Mouse (Mus musculus): Measurements from ENCODE around the gene Ndufa5.

Gene Ndufa5

GRCm38 (mm10) chr6:24525705-24526104 lies 2.1 kb downstream of the Ndufa5 start:
- no peak for DNase-seq (ENCODE audit: low read depth, low spot score)

GRCm38 (mm10) chr6:24516197-24516596 lies 11.6 kb downstream of the Ndufa5 start:
- DNase-seq (ENCODE audit: low read depth, low spot score), result peak; percentile 45

GRCm38 (mm10) chr6:24514552-24515284 lies 13.1 kb downstream of the Ndufa5 start, which contains the start of gene Iqub:
TSS of gene Iqub (minus strand) at chr6:24515067.
- DNase-seq (ENCODE audit: low read depth, low spot score), result peak; percentile 72

GRCm38 (mm10) chr6:24504141-24504540 lies 23.7 kb downstream of the Ndufa5 start:
- no peak for DNase-seq (ENCODE audit: low read depth, low spot score)

GRCm38 (mm10) chr6:24490341-24490740 lies 37.5 kb downstream of the Ndufa5 start:
- peak; percentile 15 for DNase-seq (ENCODE audit: low read depth, low spot score)

- DNase-seq (ENCODE audit: low read depth, low spot score), result no peak
These were observed 41.3 kb downstream of the Ndufa5 start for GRCm38 (mm10) chr6:24486530-24486929.

- no peak for DNase-seq (ENCODE audit: low read depth, low spot score)
These were observed 57.2 kb downstream of the Ndufa5 start for GRCm38 (mm10) chr6:24470571-24471132.

- DNase-seq (ENCODE audit: low read depth, low spot score), result no peak
These were observed 57.7 kb downstream of the Ndufa5 start for GRCm38 (mm10) chr6:24470135-24470534.
